Mouse (Mus musculus) forebrain, embryonic 11.5 days (tissue): ENCODE measurements around the gene 3110082I17Rik. TPM values are rescaled to one million over a fixed set of nuclear protein-coding genes. Genes with fewer than 3 reads are reported as not detected.

Experiments used
- ATAC-seq: fragments of 200-750 bp; cut with Nextera tagmentation; replicated peaks from 2 replicates; pipeline ENCODE4 v1.8.0; 2017; ENCODE audit warnings: moderate TSS enrichment; ENCODE audit not compliant: low FRiP score
- DNase-seq: peaks from one replicate; pipeline ENCODE4 v3.0.0-alpha.2; 2017; ENCODE audit warnings: low spot score
- H3K27ac ChIP-seq: fragments of 300-500 bp; sonication (generic); 2 replicates; pipeline ENCODE4 v1.5.1; 2014; ENCODE audit warnings: low read depth, low read length
- H3K27me3 ChIP-seq: fragments of 300-500 bp; sonication (generic); 2 replicates; pipeline ENCODE4 v1.6.1; 2014; ENCODE audit warnings: mild to moderate bottlenecking, low read length, mixed read lengths; ENCODE audit not compliant: control insufficient read depth, insufficient read depth
- H3K36me3 ChIP-seq: fragments of 300-500 bp; sonication (generic); 2 replicates; pipeline ENCODE4 v1.6.1; 2014; ENCODE audit warnings: mild to moderate bottlenecking, low read length, moderate library complexity, mixed read lengths; ENCODE audit not compliant: control insufficient read depth, insufficient read depth
- H3K4me1 ChIP-seq: fragments of 300-500 bp; sonication (generic); replicated peaks from 2 replicates; pipeline ENCODE4 v1.6.1; 2014; ENCODE audit warnings: low read length, mixed read lengths; ENCODE audit not compliant: control insufficient read depth, insufficient read depth
- H3K4me2 ChIP-seq: fragments of 300-500 bp; sonication (generic); 2 replicates; pipeline ENCODE4 v1.6.1; 2014; ENCODE audit warnings: low read depth, mild to moderate bottlenecking, low read length, moderate library complexity, mixed read lengths; ENCODE audit not compliant: severe bottlenecking
- H3K4me3 ChIP-seq: fragments of 300-500 bp; sonication (generic); 2 replicates; pipeline ENCODE4 v1.5.1; 2014; ENCODE audit warnings: low read depth, low read length
- H3K9ac ChIP-seq: fragments of 300-500 bp; sonication (generic); 2 replicates; pipeline ENCODE4 v1.6.1; 2014; ENCODE audit warnings: low read length
- H3K9me3 ChIP-seq: fragments of 300-500 bp; sonication (generic); 2 replicates; pipeline ENCODE4 v1.6.1; 2016; ENCODE audit warnings: low read length, mixed read lengths; ENCODE audit not compliant: control insufficient read depth
- WGBS: fragments of 180-500 bp; shearing (Covaris S2); extraction: QIAGEN DNeasy Blood & Tissue Kit; methylation state at CpG from one replicate; pipeline ENCODE4 v1.1.7; 2014; 5-methylcytosine and 5-hydroxymethylcytosine counted together
- polyA plus RNA-seq: library from polyadenylated mRNA; unstranded; fragments of >200 nt; fragmentation: Nextera tagmentation; extraction: Ambion mirVana; gene quantifications from 2 replicates; pipeline ENCODE4 v1.2.1, GENCODE M21; 2014

The 3110082I17Rik gene
- polyA plus RNA-seq, 1 experiment from 2014 or later, result 38.5 TPM

DNA sequence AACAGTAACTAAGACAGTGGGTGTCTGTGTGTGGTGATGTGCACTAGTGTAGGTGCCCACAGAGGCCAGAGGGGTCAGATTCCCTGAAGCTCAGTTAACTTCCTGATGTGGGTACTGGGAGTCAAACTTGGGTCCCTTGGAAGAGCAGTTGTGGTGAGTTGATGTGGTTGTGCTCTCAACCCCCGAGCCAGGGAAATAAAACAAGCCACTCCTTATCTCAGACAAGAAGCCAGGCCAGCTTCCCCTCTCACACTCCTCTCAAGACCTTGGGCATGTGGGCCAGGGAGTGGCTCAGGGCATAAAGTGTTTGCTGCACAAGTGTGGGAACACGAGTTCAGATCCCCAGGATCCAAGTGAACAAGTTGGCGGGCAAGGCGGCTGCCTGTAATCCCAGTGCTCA, 6.5 kb upstream of the 3110082I17Rik start:
- Histone ChIP-seq H3K4me2 (no peak overlapping the region), H3K9me3 (no peaks in the 10 kb centered on the region), H3K4me1 (no peaks in the 10 kb centered on the region), H3K27me3 (no peaks in the 10 kb centered on the region), H3K36me3 (peaks cover 2% of the 10 kb centered on the region; the same call in 1 of the 2 replicates), H3K9ac (no peak overlapping the region), H3K4me3 (no peak overlapping the region), H3K27ac (no peak overlapping the region)
- 70% methylated on average over 4 of the region's 4 CpGs for WGBS
- ATAC-seq (no peak), DNase-seq (no peak)

GRCm38 (mm10) chr5:139466373-139466772, 6.0 kb upstream of the 3110082I17Rik start:
- Histone ChIP-seq H3K4me3 (no peak overlapping the region), H3K4me2 (no peak overlapping the region), H3K4me1 (no peaks in the 10 kb centered on the region), H3K27ac (no peak overlapping the region), H3K9me3 (no peaks in the 10 kb centered on the region), H3K36me3 (no peaks in the 10 kb centered on the region; the same call in 1 of the 2 replicates), H3K9ac (no peak overlapping the region), H3K27me3 (no peaks in the 10 kb centered on the region)
- DNase-seq (no peak), ATAC-seq (no peak)
- WGBS, result 75% methylated on average over 2 of the region's 2 CpGs

GRCm38 (mm10) chr5:139464874-139465273, 4.5 kb upstream of the 3110082I17Rik start:
- no peaks in the 10 kb centered on the region for H3K27me3 ChIP-seq
- no peaks in the 10 kb centered on the region for H3K4me1 ChIP-seq
- ATAC-seq, result no peak
- no peaks in the 10 kb centered on the region for H3K36me3 ChIP-seq
- no peak overlapping the region for H3K4me2 ChIP-seq
- no peak overlapping the region for H3K27ac ChIP-seq
- H3K4me3 ChIP-seq, result no peak overlapping the region
- no peaks in the 10 kb centered on the region for H3K9me3 ChIP-seq
- 81% methylated on average over 4 of the region's 4 CpGs for WGBS
- no peak overlapping the region for H3K9ac ChIP-seq
- DNase-seq, result no peak

- Histone ChIP-seq H3K9ac (peak overlapping the region; percentile 63), H3K36me3 (no peaks in the 10 kb centered on the region), H3K27me3 (no peaks in the 10 kb centered on the region), H3K9me3 (no peaks in the 10 kb centered on the region), H3K4me1 (0 out of 2 replicates have a peak, but pooled peaks cover 2% of the 10 kb centered on the region), H3K27ac (no peak overlapping the region), H3K4me3 (peak overlapping the region; percentile 68), H3K4me2 (peak overlapping the region; percentile 88)
- no peak for DNase-seq
- WGBS, result 10% methylated on average over 10 of the region's 10 CpGs
- ATAC-seq, result peak; percentile 44; the same call in 1 of the 2 replicates
These were observed 389 bp downstream of the 3110082I17Rik start for GRCm38 (mm10) chr5:139459938-139460337.

DNA sequence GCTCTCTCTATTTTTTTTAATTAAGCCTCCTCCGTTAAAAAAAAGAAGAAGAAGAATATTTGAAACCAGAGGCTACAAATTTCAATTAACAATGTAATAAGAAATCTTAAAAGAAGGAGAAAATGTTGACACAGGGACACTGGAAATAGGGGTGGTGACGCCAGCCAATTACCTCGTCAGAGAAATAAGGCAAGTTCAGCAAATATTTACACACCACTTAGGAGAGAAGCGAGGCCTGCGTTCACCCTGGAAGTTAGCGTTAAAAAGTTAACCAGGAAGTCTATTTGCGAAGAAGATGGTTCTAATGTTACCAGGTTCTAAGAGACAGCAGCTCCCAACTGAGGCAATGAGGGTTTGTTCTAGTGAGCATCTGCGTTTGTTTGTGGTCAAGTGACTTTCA, 3.1 kb downstream of the 3110082I17Rik start:
- H3K27ac ChIP-seq, result no peak overlapping the region
- no peak for ATAC-seq
- H3K4me1 ChIP-seq, result 0 out of 2 replicates have a peak, but pooled peaks cover 2% of the 10 kb centered on the region
- DNase-seq, result no peak
- H3K9me3 ChIP-seq, result no peaks in the 10 kb centered on the region
- 95% methylated on average over 8 of the region's 8 CpGs for WGBS
- no peaks in the 10 kb centered on the region; the same call in 1 of the 2 replicates for H3K36me3 ChIP-seq
- H3K4me3 ChIP-seq, result no peak overlapping the region
- H3K4me2 ChIP-seq, result no peak overlapping the region
- H3K27me3 ChIP-seq, result no peaks in the 10 kb centered on the region
- no peak overlapping the region for H3K9ac ChIP-seq

DNA sequence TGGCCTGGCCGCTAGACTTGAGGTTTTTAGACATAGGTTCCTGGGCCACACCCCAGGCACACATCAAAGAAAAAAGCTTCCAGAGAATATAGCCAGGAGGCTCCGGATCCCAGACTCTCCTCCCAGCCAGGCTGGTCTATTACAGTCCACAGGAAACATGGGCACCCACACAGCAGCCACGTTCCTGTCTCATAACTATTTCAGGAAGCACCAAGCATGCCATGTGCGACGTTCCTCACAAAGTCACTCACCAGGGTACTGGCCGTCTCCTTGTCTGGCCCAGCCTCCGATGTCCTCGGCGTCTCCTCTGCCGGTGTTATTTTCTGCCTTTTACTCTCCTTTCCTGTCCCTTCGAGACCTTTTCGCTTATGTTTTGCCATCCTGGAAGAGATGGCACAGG, 5.2 kb downstream of the 3110082I17Rik start:
- Histone ChIP-seq H3K4me2 (no peak overlapping the region), H3K27ac (no peak overlapping the region), H3K27me3 (no peaks in the 10 kb centered on the region), H3K4me3 (no peak overlapping the region), H3K4me1 (0 out of 2 replicates have a peak, but pooled peaks cover 2% of the 10 kb centered on the region), H3K36me3 (no peaks in the 10 kb centered on the region; the same call in 1 of the 2 replicates), H3K9me3 (no peaks in the 10 kb centered on the region), H3K9ac (no peak overlapping the region)
- DNase-seq (no peak), ATAC-seq (no peak)
- WGBS, result 95% methylated on average over 12 of the region's 12 CpGs

DNA sequence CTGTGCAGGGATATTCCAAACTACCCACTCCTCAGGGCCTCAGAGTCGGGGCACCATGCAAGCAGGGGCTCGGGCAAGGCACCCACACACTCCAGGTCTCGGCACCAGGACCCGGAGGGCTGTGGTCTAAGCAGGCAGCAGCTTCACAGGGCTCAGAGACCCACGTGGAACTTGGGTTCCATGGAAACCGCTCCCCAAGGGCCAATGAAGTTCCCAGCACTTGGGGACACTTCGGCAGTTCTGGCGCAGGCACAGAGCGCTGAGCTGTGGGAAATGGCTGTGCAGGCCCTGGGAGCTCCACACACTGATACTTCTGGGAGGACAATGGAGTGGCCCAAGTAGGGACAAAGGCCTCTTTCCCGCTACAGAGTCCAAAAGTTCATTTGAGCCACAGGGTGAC, 7.3 kb downstream of the 3110082I17Rik start:
- DNase-seq, result no peak
- no peak overlapping the region for H3K9ac ChIP-seq
- H3K4me1 ChIP-seq, result no peaks in the 10 kb centered on the region
- no peak overlapping the region for H3K4me3 ChIP-seq
- 91% methylated on average over 10 of the region's 10 CpGs for WGBS
- no peaks in the 10 kb centered on the region for H3K9me3 ChIP-seq
- H3K27me3 ChIP-seq, result no peaks in the 10 kb centered on the region
- H3K27ac ChIP-seq, result no peak overlapping the region
- no peak overlapping the region for H3K4me2 ChIP-seq
- no peaks in the 10 kb centered on the region; the same call in 1 of the 2 replicates for H3K36me3 ChIP-seq
- ATAC-seq, result no peak

DNA sequence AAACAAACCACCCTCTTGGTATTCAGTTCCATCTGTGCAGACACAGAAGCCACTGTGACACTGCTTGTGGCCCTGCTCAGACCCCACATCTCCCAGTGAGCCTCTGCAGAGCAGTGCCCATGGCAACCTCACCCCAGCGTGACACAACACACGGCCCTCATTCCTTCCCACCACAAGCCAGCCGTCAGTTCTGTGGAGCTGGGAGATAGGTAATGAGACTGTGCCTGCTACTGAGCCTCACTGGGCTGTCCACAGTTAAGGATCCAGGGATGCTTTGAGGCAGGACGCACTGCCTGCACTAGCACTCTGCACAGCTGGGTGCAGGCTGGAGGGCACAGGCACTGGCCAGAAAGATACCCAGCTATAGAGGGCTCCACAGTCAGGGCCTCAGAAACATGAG, 10.4 kb downstream of the 3110082I17Rik start:
- DNase-seq (no peak), ATAC-seq (no peak)
- Histone ChIP-seq H3K9ac (no peak overlapping the region), H3K4me1 (no peaks in the 10 kb centered on the region), H3K27me3 (no peaks in the 10 kb centered on the region), H3K36me3 (no peaks in the 10 kb centered on the region; the same call in 1 of the 2 replicates), H3K9me3 (no peaks in the 10 kb centered on the region), H3K27ac (no peak overlapping the region), H3K4me3 (no peak overlapping the region), H3K4me2 (no peak overlapping the region)
- WGBS, result 68% methylated on average over 4 of the region's 4 CpGs

DNA sequence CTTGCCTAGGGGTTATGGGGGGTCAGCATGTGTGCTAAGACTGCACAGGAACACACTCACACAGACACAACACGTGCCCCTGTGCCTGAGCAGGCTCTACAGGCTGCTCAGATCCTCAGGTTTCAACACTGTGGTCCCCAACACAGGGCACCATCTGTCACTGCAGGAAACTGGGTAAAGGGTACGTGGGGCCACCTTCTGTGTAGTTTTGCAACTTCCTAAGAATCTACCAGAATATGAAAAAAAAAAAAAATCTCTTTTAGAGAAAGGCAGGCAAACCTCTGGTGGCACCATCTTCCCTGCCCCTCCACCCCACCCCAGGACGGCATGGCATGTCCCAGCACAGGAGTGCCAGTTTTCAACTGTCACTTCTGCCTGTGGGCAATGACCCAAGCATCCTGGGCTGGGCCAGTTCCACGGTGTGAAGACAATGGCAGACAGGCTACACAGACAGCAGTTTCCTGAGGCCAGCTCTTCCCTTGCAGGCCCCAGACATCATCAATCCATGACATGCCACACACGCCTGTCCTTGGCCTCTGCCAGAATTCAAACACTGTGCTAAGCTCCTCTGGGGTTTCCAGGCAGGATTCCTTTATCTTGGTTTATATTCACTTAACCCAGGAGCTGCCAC, 11.1 kb downstream of the 3110082I17Rik start:
- no peak overlapping the region for H3K9ac ChIP-seq
- DNase-seq, result no peak
- 80% methylated on average over 5 of the region's 5 CpGs for WGBS
- ATAC-seq, result no peak
- no peak overlapping the region for H3K27ac ChIP-seq
- no peak overlapping the region for H3K4me2 ChIP-seq
- no peak overlapping the region for H3K4me3 ChIP-seq
- no peaks in the 10 kb centered on the region for H3K27me3 ChIP-seq
- no peaks in the 10 kb centered on the region for H3K9me3 ChIP-seq
- H3K4me1 ChIP-seq, result no peaks in the 10 kb centered on the region
- H3K36me3 ChIP-seq, result no peaks in the 10 kb centered on the region; the same call in 1 of the 2 replicates
